Mouse (Mus musculus): ENCODE results near the gene Mef2d.

- TF ChIP-seq CTCF (IDR thresholded peaks at IDR 0.05; ENCODE audit: extremely low read depth, insufficient read depth, insufficient read length, insufficient replicate concordance), result no peak
- TF ChIP-seq POLR2A (IDR thresholded peaks at IDR 0.05; ENCODE audit: low read depth, low read length), result no peak
Observed at GRCm38 (mm10) chr3:88206500-88206899, 64.3 kb downstream of the Mef2d start.

All from spleen, adult 2 months (tissue).